Mouse (Mus musculus) MEL (cell line): ENCODE measurements around the gene Rtbdn. TPM values are rescaled to one million over a fixed set of nuclear protein-coding genes. Genes with fewer than 3 reads are reported as not detected.

ENCODE experiments used
- DNase-seq: peaks from one replicate; pipeline ENCODE4 v3.0.0; 2011; ENCODE audit warnings: low read depth, low spot score
- H3K27ac ChIP-seq: 2 replicates; pipeline ENCODE4 v1.5.1; 2012; ENCODE audit warnings: low read depth, mild to moderate bottlenecking, control low read depth, low read length, moderate library complexity; ENCODE audit not compliant: control insufficient read depth
- H3K27me3 ChIP-seq, 2 experiments: fragments of 150-350 bp in 1 of 2; sonication (generic) in 1 of 2; 2 replicates each; pipeline ENCODE4 v1.6.1; 2012; ENCODE audit warnings: low read length in 2 of 2, mild to moderate bottlenecking in 2 of 2, improper control_type of control experiment in 1 of 2, moderate library complexity in 1 of 2; ENCODE audit not compliant: insufficient read depth in 2 of 2, control insufficient read depth in 1 of 2
- H3K36me3 ChIP-seq, 2 experiments: 2 replicates each; pipeline ENCODE4 v1.6.1; 2012 to 2014; ENCODE audit warnings: low read length in 2 of 2, improper control_type of control experiment in 1 of 2, inconsistent platforms in 1 of 2, mild to moderate bottlenecking in 1 of 2; ENCODE audit not compliant: insufficient read depth in 2 of 2, control insufficient read depth in 1 of 2
- H3K4me1 ChIP-seq, 2 experiments: fragments of 150-350 bp in 1 of 2; sonication (generic) in 1 of 2; 2 replicates each; pipeline ENCODE4 v1.6.1; 2012; ENCODE audit warnings: low read length in 2 of 2, improper control_type of control experiment in 1 of 2, mild to moderate bottlenecking in 1 of 2; ENCODE audit not compliant: insufficient read depth in 2 of 2, control insufficient read depth in 1 of 2
- H3K4me3 ChIP-seq, 2 experiments: fragments of 150-350 bp in 1 of 2; sonication (generic) in 1 of 2; 2 replicates each; pipeline ENCODE4 v1.5.1; 2012; ENCODE audit warnings: low read depth in 2 of 2, low read length in 2 of 2, mild to moderate bottlenecking in 2 of 2, moderate library complexity in 2 of 2, control low read depth in 1 of 2, improper control_type of control experiment in 1 of 2; ENCODE audit not compliant: control insufficient read depth in 1 of 2, insufficient read depth in 1 of 2
- H3K79me2 ChIP-seq: 2 replicates; pipeline ENCODE4 v1.6.1; 2012; ENCODE audit warnings: mild to moderate bottlenecking, low read length, moderate library complexity; ENCODE audit not compliant: control insufficient read depth, poor library complexity, insufficient read depth
- H3K9ac ChIP-seq: 2 replicates; pipeline ENCODE4 v1.6.1; 2012; ENCODE audit warnings: low read depth, mild to moderate bottlenecking, control low read depth, low read length, moderate library complexity; ENCODE audit not compliant: control insufficient read depth, poor library complexity, severe bottlenecking
- H3K9me3 ChIP-seq: fragments of 150-350 bp; sonication (generic); replicated peaks from 2 replicates; pipeline ENCODE4 v1.6.1; 2012; ENCODE audit warnings: mild to moderate bottlenecking, low read length, improper control_type of control experiment, moderate library complexity; ENCODE audit not compliant: insufficient read depth
- BHLHE40 ChIP-seq: IDR thresholded peaks from 2 replicates; pipeline ENCODE4 v1.6.1; 2012; ENCODE audit warnings: low read depth, mild to moderate bottlenecking, inconsistent platforms, low read length, improper control_type of control experiment, borderline replicate concordance
- CHD1 ChIP-seq: IDR thresholded peaks from 2 replicates; pipeline ENCODE4 v1.6.1; 2012; ENCODE audit warnings: low read depth, mild to moderate bottlenecking, inconsistent platforms, low read length, improper control_type of control experiment
- CTCF ChIP-seq, 3 experiments: IDR thresholded peaks in 2 of 3; conservative IDR thresholded peaks in 1 of 3; 2 replicates each; pipeline ENCODE4 v1.5.1; 2011 to 2012; ENCODE audit warnings: low read length in 3 of 3, low read depth in 2 of 3, mild to moderate bottlenecking in 2 of 3, improper control_type of control experiment in 1 of 3, inconsistent platforms in 1 of 3, mixed read lengths in 1 of 3, moderate library complexity in 1 of 3; ENCODE audit not compliant: control insufficient read depth in 1 of 3, insufficient read depth in 1 of 3, poor library complexity in 1 of 3, severe bottlenecking in 1 of 3
- E2F4 ChIP-seq: IDR thresholded peaks from 2 replicates; pipeline ENCODE4 v1.6.1; 2011; ENCODE audit warnings: low read depth, low read length, improper control_type of control experiment, borderline replicate concordance
- ELF1 ChIP-seq: IDR thresholded peaks from 2 replicates; pipeline ENCODE4 v1.6.1; 2014; ENCODE audit warnings: low read depth, mild to moderate bottlenecking, inconsistent platforms, low read length, improper control_type of control experiment, moderate library complexity
- EP300 ChIP-seq, 2 experiments: IDR thresholded peaks; 2 replicates each; pipeline ENCODE4 v1.6.1; 2011; ENCODE audit warnings: improper control_type of control experiment in 2 of 2, low read length in 2 of 2, low read depth in 1 of 2, mild to moderate bottlenecking in 1 of 2
- ETS1 ChIP-seq: IDR thresholded peaks from 2 replicates; pipeline ENCODE4 v1.6.1; 2012; ENCODE audit warnings: low read depth, mild to moderate bottlenecking, inconsistent platforms, low read length, improper control_type of control experiment, moderate library complexity
- GABPA ChIP-seq: IDR thresholded peaks from 2 replicates; pipeline ENCODE4 v1.6.1; 2012; ENCODE audit warnings: low read depth, mild to moderate bottlenecking, inconsistent platforms, low read length, improper control_type of control experiment, moderate library complexity
- GATA1 ChIP-seq: IDR thresholded peaks from 2 replicates; pipeline ENCODE4 v1.6.1; 2011; ENCODE audit warnings: low read depth, low read length, improper control_type of control experiment
- HCFC1 ChIP-seq: IDR thresholded peaks from 2 replicates; pipeline ENCODE4 v1.6.1; 2012; ENCODE audit warnings: low read depth, mild to moderate bottlenecking, inconsistent platforms, low read length, improper control_type of control experiment, moderate library complexity
- JUND ChIP-seq: IDR thresholded peaks from 2 replicates; pipeline ENCODE4 v1.6.1; 2011; ENCODE audit warnings: low read depth, mild to moderate bottlenecking, improper control_type of control experiment, low read length
- KAT2A ChIP-seq: conservative IDR thresholded peaks from 2 replicates; pipeline ENCODE4 v1.6.1; 2012; ENCODE audit warnings: low read depth, low read length, improper control_type of control experiment, inconsistent platforms
- MAFK ChIP-seq: IDR thresholded peaks from 2 replicates; pipeline ENCODE4 v1.6.1; 2011; ENCODE audit warnings: low read depth, mild to moderate bottlenecking, low read length, improper control_type of control experiment, borderline replicate concordance
- MAX ChIP-seq: IDR thresholded peaks from 2 replicates; pipeline ENCODE4 v1.6.1; 2011; ENCODE audit warnings: low read length, improper control_type of control experiment
- MAZ ChIP-seq: IDR thresholded peaks from 2 replicates; pipeline ENCODE4 v1.6.1; 2012; ENCODE audit warnings: low read depth, mild to moderate bottlenecking, inconsistent platforms, low read length, improper control_type of control experiment
- MEF2A ChIP-seq: IDR thresholded peaks from 2 replicates; pipeline ENCODE4 v1.6.1; 2014; ENCODE audit warnings: low read depth, mild to moderate bottlenecking, inconsistent platforms, low read length, improper control_type of control experiment; ENCODE audit not compliant: poor library complexity, insufficient replicate concordance, severe bottlenecking; ENCODE audit errors: extremely low read depth
- MXI1 ChIP-seq: IDR thresholded peaks from 2 replicates; pipeline ENCODE4 v1.6.1; 2011; ENCODE audit warnings: mild to moderate bottlenecking, low read depth, low read length, improper control_type of control experiment
- MYB ChIP-seq: IDR thresholded peaks from 2 replicates; pipeline ENCODE4 v1.6.1; 2011; ENCODE audit warnings: mild to moderate bottlenecking, low read depth, low read length, improper control_type of control experiment
- NELFE ChIP-seq: IDR thresholded peaks from 2 replicates; pipeline ENCODE4 v1.6.1; 2011; ENCODE audit warnings: low read depth, low read length, improper control_type of control experiment
- NRF1 ChIP-seq: IDR thresholded peaks from 2 replicates; pipeline ENCODE4 v1.6.1; 2014; ENCODE audit warnings: low read depth, mild to moderate bottlenecking, inconsistent platforms, low read length, improper control_type of control experiment, moderate library complexity; ENCODE audit not compliant: poor library complexity, insufficient read depth, severe bottlenecking
- POLR2A ChIP-seq, 2 experiments: IDR thresholded peaks; 2 replicates each; pipeline ENCODE4 v1.6.1; 2011 to 2012; ENCODE audit warnings: low read length in 2 of 2, mild to moderate bottlenecking in 2 of 2, control low read depth in 1 of 2, improper control_type of control experiment in 1 of 2, low read depth in 1 of 2, moderate library complexity in 1 of 2; ENCODE audit not compliant: control insufficient read depth in 1 of 2, insufficient read depth in 1 of 2, poor library complexity in 1 of 2
- POLR2AphosphoS2 ChIP-seq: IDR thresholded peaks from 2 replicates; pipeline ENCODE4 v1.6.1; 2011; ENCODE audit warnings: low read length, improper control_type of control experiment
- RAD21 ChIP-seq: IDR thresholded peaks from 2 replicates; pipeline ENCODE4 v1.6.1; 2011; ENCODE audit warnings: mild to moderate bottlenecking, low read depth, low read length, improper control_type of control experiment
- RCOR1 ChIP-seq: IDR thresholded peaks from 2 replicates; pipeline ENCODE4 v1.6.1; 2012; ENCODE audit warnings: low read depth, mild to moderate bottlenecking, inconsistent platforms, low read length, improper control_type of control experiment
- SIN3A ChIP-seq: IDR thresholded peaks from 2 replicates; pipeline ENCODE4 v1.6.1; 2012; ENCODE audit warnings: low read length, improper control_type of control experiment, inconsistent platforms
- SMC3 ChIP-seq: IDR thresholded peaks from 2 replicates; pipeline ENCODE4 v1.6.1; 2011; ENCODE audit warnings: low read depth, low read length, improper control_type of control experiment
- TBP ChIP-seq: IDR thresholded peaks from 2 replicates; pipeline ENCODE4 v1.8.0; 2011; ENCODE audit warnings: low read depth, low read length, improper control_type of control experiment
- TCF12 ChIP-seq: IDR thresholded peaks from 2 replicates; pipeline ENCODE4 v1.6.1; 2014; ENCODE audit warnings: low read depth, mild to moderate bottlenecking, inconsistent platforms, low read length, improper control_type of control experiment, moderate library complexity
- USF1 ChIP-seq: IDR thresholded peaks from 2 replicates; pipeline ENCODE4 v1.6.1; 2014; ENCODE audit warnings: low read depth, mild to moderate bottlenecking, inconsistent platforms, low read length, improper control_type of control experiment, moderate library complexity
- USF2 ChIP-seq, 2 experiments: IDR thresholded peaks; 2 replicates each; pipeline ENCODE4 v1.6.1; 2011 to 2012; ENCODE audit warnings: improper control_type of control experiment in 2 of 2, low read length in 2 of 2, borderline replicate concordance in 1 of 2, inconsistent platforms in 1 of 2, low read depth in 1 of 2, mild to moderate bottlenecking in 1 of 2; ENCODE audit not compliant: insufficient read depth in 1 of 2
- ZKSCAN1 ChIP-seq: IDR thresholded peaks from 2 replicates; pipeline ENCODE4 v1.6.1; 2012; ENCODE audit warnings: low read depth, mild to moderate bottlenecking, inconsistent platforms, low read length, improper control_type of control experiment, moderate library complexity
- polyA plus RNA-seq, 2 experiments: library from polyadenylated mRNA; stranded (reverse) in 1 of 2; unstranded in 1 of 2; fragments of >175 nt in 1 of 2; fragments of >200 nt in 1 of 2; gene quantifications; 2 replicates each; pipeline versions ENCODE4 v1.2.1 to v1.2.4; 2012; ENCODE audit warnings: low replicate concordance in 2 of 2, low read depth in 1 of 2; ENCODE audit not compliant: insufficient read length in 2 of 2, insufficient read depth in 1 of 2, missing spikeins in 1 of 2
- total RNA-seq: library from RNA; depleted of rRNA; stranded (reverse); fragments of 300-350 nt; gene quantifications from 2 replicates; pipeline ENCODE4 v1.2.3, GENCODE M21; 2012

The Rtbdn gene
- total and polyA plus RNA-seq, 3 experiments, result 0.08 to 0.11 TPM; not detected in 1

GRCm38 (mm10) chr8:84907037-84907436, 39.8 kb upstream of the Rtbdn start:
- Histone ChIP-seq H3K27ac (peak overlapping the region; percentile 65), H3K9me3 (no peaks in the 10 kb centered on the region), H3K27me3 (no peaks in the 10 kb centered on the region), H3K4me1 (peaks cover 2 to 31% of the 10 kb centered on the region in 2 experiments; a peak in 3 of 4 replicates), H3K79me2 (peaks cover 47% of the 10 kb centered on the region), H3K36me3 (peaks cover 9 to 24% of the 10 kb centered on the region in 2 experiments; a peak in 3 of 4 replicates), H3K9ac (no peak overlapping the region), H3K4me3 (no peak overlapping the region)
- TF ChIP-seq RAD21, result no peak
- no peak for TF ChIP-seq MYB
- TF ChIP-seq POLR2AphosphoS2, result peak; percentile 71
- no peak for TF ChIP-seq GATA1
- peak in 1 of 2 experiments; percentile 28; a peak in 2 of 4 replicates for TF ChIP-seq POLR2A (IDR thresholded peaks at IDR 0.05; ENCODE audit: control insufficient read depth in 1 of 2, insufficient read depth in 1 of 2, low read depth in 1 of 2, low read length in 2 of 2, poor library complexity in 1 of 2)
- peak; percentile 55 for DNase-seq

GRCm38 (mm10) chr8:84907493-84907892, 39.3 kb upstream of the Rtbdn start:
- Histone ChIP-seq H3K27me3 (no peaks in the 10 kb centered on the region), H3K4me3 (no peak overlapping the region), H3K9ac (no peak overlapping the region; the same call in 1 of the 2 replicates), H3K9me3 (no peaks in the 10 kb centered on the region), H3K4me1 (peaks cover 2 to 36% of the 10 kb centered on the region in 2 experiments; a peak in 3 of 4 replicates), H3K79me2 (peaks cover 42% of the 10 kb centered on the region), H3K27ac (peak overlapping the region; percentile 65), H3K36me3 (peaks cover 9 to 29% of the 10 kb centered on the region in 2 experiments; a peak in 3 of 4 replicates)
- peak; percentile 82 for DNase-seq
- TF ChIP-seq POLR2A (IDR thresholded peaks at IDR 0.05; ENCODE audit: control insufficient read depth in 1 of 2, insufficient read depth in 1 of 2, low read depth in 1 of 2, low read length in 2 of 2, poor library complexity in 1 of 2), result no peak
- TF ChIP-seq CTCF (IDR thresholded peaks at IDR 0.05 in 2 of 3, conservative IDR thresholded peaks at IDR 0.05 in 1 of 3; ENCODE audit: control insufficient read depth in 1 of 3, insufficient read depth in 1 of 3, low read depth in 2 of 3, low read length in 3 of 3, poor library complexity in 1 of 3, severe bottlenecking in 1 of 3), result no peak
- TF ChIP-seq GATA1, result peak; percentile 10; the same call in 1 of the 2 replicates
- TF ChIP-seq RAD21, result no peak
- peak; percentile 63 for TF ChIP-seq MAFK
- TF ChIP-seq MEF2A, result no peak
- no peak for TF ChIP-seq CHD1
- TF ChIP-seq ETS1, result peak; percentile 57
- TF ChIP-seq JUND, result no peak
- no peak for TF ChIP-seq GABPA
- TF ChIP-seq EP300 (IDR thresholded peaks at IDR 0.05; ENCODE audit: low read depth in 1 of 2, low read length in 2 of 2), result peak; percentile 27 to 30; a peak in 1 of 4 replicates
- TF ChIP-seq USF2 (IDR thresholded peaks at IDR 0.05; ENCODE audit: borderline replicate concordance in 1 of 2, insufficient read depth in 1 of 2, low read depth in 1 of 2, low read length in 2 of 2), result no peak
- no peak for TF ChIP-seq TCF12
- no peak for TF ChIP-seq SMC3
- no peak for TF ChIP-seq BHLHE40
- no peak for TF ChIP-seq TBP
- TF ChIP-seq SIN3A, result no peak
- TF ChIP-seq MAX, result peak; percentile 25; the same call in 1 of the 2 replicates
- no peak for TF ChIP-seq ZKSCAN1
- TF ChIP-seq ELF1, result no peak
- TF ChIP-seq HCFC1, result no peak
- TF ChIP-seq MAZ, result no peak
- no peak for TF ChIP-seq RCOR1
- TF ChIP-seq NELFE, result peak; percentile 30; the same call in 1 of the 2 replicates
- no peak for TF ChIP-seq NRF1
- TF ChIP-seq USF1, result no peak
- TF ChIP-seq E2F4, result no peak
- TF ChIP-seq MXI1, result 0 out of 2 replicates have a peak, but pooled peaks have one; percentile 39
- TF ChIP-seq KAT2A, result no peak
- TF ChIP-seq MYB, result no peak
